Mouse (Mus musculus) CD4-positive, CD25-positive, alpha-beta regulatory T cell, adult 2 months (primary cell): Measurements from ENCODE around the gene Gm42674.

ENCODE experiments used
- DNase-seq: peaks from one replicate; pipeline ENCODE4 v3.0.0-alpha.2; 2012; ENCODE audit warnings: low read depth, low spot score

Gene Gm42674

DNA sequence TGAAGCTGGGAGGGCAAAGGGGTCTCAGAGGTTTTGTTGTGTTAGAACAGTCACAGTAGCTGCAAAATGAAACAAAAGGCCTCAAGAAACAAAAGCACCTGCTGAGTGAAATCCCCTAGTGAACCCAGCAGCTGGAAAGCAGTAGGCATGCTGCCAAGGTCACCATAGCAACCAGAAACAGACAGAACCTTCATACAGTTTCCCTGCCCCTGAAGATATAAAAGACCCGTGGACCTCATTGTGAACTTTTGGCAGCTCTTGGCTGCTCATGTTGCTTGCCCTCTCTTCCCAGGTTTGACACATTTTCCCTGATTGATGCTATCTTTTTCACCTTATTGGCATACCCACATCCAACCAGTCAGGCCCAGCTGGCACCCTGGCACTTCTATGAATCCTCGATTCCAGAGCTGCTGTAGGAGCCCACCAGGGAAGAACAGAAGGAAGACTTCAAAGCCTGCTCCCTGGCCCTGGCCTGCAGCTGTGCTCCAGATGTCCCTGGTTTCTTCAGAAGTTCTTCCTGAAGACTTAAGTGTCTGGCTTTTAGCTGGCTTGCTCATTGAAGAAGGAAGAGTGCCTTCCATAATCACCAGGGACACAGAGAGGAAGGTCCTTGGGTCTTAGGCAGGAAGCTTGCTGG, 21.8 kb downstream of the Gm42674 start:
- peak; percentile 83 for DNase-seq

DNA sequence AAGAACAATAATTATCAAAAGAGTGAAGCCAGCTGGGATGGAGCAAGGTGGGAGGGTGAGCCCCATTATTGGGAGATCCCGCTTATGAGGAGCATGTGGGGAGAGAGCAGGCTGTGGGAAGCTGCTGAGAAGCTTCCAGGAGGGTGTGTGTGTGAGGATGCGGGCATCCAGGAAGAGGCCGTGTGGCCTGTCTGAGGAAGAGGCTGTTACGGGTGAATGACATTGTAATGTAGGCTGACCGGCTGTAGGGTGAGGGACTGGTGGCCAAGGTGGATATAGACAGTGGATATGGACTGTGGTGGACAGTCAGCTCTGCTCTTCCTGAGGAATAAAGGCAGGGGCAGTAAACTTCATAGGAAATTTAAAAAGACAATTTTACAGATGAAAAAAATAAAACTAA, 23.8 kb downstream of the Gm42674 start:
- no peak for DNase-seq

DNA sequence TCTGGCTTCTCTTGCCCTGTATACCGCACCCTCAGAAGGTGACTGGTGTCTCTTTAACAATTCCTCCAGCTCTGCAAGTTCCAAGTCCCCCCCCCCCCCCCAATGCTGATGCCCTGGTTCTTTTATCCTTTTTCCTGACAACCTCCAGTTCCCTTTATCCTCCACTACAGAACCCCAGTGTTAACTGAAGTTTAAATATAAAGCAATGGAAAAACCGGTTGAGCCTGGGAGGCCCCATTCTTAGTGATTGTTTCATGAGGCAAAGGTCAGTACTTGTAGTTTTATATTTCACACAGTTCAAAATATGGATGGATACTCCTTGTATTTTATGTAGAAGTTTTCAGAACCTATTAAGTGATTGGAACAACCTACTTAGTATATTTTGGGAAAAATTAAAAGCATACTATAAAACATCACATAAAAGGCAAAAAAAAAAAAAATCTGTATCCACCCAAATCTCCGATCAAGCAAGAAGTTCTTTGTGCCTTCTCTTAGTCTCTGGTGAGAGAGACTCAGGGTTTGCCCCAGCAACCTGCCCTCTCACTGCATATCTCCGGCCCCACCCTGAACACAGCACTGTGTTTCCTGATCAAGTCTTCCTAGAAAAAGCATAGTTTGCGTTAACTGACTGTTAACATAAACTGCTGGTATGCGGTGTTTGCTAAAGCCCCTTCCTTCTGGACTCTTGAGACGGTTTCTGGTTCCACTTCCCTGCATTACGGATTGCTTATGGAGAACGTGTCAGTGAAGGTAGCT, 24.7 kb downstream of the Gm42674 start:
- no peak for DNase-seq

DNA sequence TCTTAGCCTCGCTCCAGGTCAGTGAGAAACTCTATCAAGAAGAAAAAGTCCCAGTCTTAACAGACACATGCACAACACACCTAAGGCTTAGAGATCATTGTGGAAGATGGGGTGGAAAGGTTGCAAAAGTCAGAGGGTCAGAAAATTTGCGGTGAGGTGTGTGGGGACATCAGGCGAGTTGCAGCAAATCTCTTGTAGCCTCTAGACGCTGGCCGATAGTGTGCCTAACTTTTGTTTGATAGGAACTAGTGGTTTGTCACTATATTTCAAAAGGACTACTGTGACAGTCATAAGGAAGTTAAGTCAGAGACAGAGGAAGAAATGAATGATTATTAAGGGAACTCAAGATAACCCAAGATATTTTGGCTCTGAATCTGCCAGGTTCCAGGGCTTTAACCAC, 25.7 kb downstream of the Gm42674 start:
- DNase-seq, result no peak

DNA sequence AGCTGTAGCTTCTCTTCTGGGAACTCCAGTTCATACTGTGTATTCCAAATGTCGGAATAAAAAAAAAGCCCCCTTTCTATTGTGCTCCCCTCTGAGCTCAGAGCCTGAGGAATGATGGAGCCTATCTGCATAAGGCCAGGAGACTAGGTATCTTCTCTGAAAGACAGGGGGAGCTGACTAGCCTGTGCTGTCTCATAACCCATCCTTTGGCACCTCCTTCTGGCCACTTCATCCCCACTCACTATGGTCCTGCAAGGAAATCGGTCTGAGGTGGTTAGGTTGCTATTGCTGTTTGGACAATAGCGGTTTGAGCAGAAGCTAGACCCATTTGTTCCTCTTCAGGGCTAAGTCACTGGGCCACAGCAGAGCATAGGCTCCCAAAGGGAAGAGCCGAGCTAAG, 26.1 kb downstream of the Gm42674 start:
- DNase-seq, result peak; percentile 60

DNA sequence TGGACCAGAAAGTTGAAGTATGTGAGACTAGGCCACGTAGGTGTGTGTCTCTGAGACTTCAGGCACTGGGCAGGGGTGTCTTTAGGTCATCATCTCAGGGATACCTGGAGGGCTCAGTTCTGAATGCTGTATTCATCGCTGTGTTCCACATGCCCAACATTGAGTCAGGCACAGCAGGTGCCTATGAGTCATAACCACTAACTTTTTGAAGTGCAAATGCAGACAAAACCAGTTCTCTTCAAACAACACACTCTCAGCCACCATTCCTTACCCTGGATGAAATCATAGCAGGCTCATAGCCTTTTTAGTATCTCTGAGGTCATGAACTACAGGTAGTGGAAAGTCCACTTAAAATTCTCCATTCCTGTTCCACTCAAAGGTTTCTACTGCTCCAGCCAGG, 27.6 kb downstream of the Gm42674 start:
- no peak for DNase-seq

DNA sequence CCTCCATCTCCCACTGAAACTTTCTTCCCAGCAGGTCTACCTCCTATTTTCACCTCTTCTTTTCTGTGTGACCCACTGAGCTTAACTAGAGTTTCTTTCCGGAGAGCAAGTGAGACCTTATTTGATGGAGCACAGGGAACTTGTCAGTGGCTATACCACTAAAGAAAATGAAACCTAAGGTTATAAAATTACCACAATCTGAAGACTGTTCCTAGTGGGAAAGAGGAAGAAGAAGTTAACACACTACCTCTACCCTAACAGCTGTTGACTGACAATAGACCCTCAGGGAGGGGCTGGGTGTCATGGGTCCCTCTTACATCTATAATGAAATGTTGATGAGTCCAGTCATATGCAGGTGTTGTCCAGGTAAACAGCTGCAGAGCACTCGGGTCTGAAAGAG, 30.3 kb downstream of the Gm42674 start:
- DNase-seq, result no peak

DNA sequence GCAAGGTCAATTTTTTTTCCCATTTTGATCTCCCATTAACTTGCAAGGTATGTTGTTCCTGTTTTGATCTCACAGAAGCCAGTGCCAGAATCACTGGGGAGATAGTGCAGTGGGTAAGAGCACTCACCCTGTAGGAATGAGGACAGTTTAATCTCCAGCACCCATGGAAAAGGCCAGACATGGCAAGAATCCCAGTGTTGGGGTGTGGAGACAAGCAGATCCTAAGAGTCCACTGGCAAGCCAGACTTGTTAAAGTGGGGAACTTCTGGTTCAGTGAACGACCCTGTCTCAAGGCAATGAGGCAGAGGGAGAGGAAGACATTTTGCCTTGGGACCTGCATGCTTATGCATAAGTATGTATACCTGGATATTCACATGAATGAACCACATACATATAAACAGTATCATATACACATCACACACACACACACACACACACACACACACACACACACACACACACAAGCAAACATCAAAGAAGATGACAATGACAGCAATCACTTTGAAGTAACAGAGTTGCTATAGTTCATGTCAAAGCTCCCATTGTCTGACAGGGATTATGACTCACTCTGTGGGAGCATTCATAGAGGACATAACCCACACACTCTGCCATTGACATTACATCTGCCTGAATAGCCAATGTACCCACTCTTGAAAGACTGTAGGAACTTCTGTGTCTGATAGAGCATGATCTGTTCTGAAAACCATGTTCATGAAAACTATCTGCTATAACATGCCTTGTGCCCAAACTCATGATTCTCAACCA, 37.0 kb downstream of the Gm42674 start:
- DNase-seq, result no peak

DNA sequence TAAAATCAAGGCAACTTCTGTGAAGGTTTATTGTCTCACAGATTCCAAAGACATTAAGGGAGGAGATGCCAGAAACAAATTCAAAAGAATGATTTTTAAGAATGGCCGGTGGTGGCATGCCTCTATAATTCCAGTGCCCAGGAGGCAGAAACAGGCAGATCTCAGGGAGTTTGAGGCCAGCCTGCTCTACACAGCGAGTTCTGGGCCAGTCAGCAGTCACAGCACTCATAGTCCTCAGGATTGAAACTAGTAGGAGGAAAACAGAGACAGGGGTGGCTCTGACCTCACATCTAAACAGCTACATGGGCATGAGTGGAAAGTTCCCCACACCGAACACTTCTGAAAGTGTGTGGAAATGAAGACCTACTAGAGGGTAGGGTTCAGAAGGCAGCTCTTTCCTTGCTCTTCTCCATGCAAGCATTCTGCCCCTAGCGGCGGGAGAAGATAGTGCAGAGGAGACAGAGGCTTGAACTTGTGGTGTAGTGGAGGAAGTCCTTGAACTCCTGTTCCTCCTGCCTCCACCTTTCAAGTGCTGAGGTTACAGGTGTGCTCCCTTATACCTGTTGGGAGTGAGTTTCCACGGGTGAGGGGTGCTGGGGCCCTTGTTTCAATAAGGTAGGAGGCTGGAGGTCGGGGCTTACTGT, 37.9 kb downstream of the Gm42674 start:
- peak; percentile 80 for DNase-seq

DNA sequence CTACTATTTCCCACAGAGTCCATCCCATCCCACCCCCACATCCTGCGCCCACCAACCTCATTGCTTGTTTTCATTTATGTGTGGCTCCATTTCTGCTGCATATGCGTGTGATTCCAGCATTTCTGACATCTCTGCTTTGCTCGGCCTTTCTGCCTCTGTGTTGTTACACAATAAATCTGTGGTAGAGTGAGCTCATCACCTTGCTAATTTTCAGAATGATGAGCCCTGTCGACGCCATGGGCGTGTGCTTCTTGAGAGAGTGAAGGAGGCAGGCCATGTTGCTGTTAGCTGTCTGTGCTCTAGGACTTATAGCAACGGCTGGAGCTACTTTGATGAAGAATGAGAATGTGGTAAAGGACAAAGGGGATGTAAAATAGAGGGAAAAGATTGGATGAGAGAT, 39.3 kb downstream of the Gm42674 start:
- DNase-seq, result no peak

DNA sequence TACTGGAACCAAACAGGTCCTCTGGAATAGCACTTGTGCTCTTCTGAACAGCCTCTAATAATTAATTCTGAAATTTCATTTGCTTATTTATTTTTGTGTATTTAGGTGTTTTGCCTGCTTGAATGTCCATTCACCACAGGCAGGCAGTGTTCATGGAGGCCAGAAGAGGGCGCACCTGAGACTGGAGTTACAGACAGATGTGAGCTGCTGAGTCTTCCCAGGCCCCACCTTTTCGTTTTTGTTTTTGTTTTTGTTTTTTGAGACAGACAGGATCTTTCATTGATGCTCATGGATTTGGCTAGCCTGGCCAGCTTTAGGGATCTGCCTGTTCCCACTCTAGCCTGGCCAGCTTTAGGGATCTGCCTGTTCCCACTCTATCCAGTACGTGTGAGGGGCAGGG, 42.5 kb downstream of the Gm42674 start:
- DNase-seq, result peak; percentile 73

DNA sequence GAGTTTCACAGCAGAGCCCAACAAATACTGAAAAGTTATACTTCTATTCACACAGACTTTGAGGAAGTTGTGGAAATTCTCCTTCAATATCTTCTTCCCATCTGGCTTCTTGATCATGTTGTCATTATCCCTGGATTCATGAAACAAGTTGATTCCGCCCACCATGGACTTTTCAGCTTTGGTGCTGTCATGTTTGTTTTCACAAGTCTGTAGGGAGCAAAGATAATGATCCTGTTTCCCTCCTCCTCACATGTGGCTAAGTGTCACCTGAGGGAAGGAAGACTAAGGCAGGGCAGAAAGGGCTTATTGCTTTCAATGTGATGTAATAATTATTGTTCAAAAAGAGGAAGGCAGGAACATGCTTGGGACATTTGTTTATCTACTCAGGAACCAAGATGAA, 45.6 kb downstream of the Gm42674 start:
- no peak for DNase-seq

DNA sequence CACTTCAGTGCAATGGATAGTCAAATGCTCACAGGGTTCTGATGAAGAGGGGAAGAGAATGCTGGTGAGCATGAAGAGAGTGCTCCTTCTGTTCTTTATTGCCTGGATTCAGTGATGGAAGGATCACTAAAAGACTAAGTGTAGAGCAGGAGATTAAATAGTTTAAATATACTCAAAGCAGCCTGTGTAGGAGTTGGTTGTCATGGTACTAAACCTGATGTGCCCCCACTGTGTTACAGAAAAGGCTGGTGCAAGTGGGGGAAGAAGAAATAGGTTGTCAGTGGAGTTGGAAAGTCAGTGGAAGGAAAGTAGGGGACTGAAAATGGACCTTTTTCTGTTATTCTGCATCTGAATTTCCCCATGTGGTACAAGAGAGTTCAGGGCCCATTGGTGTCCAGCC, 47.3 kb downstream of the Gm42674 start:
- DNase-seq, result no peak

DNA sequence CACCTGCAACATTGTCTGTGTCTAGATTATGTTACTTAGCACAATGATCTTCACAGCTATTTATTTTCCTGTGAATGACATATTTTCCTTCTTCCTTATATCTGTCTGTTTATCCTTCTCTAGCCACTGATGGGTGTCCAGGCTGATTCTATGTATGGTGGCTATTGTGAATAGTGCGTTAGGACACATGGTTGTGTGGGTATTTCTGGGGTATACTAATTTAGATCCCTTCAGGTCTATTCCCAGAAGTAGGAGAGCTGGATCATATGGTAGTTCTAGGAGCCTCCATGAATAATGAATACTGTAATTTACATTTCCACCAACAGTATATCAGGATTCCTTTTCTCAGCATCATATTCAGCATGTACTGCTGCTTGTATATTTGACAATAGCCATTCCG, 48.1 kb downstream of the Gm42674 start:
- DNase-seq, result no peak

DNA sequence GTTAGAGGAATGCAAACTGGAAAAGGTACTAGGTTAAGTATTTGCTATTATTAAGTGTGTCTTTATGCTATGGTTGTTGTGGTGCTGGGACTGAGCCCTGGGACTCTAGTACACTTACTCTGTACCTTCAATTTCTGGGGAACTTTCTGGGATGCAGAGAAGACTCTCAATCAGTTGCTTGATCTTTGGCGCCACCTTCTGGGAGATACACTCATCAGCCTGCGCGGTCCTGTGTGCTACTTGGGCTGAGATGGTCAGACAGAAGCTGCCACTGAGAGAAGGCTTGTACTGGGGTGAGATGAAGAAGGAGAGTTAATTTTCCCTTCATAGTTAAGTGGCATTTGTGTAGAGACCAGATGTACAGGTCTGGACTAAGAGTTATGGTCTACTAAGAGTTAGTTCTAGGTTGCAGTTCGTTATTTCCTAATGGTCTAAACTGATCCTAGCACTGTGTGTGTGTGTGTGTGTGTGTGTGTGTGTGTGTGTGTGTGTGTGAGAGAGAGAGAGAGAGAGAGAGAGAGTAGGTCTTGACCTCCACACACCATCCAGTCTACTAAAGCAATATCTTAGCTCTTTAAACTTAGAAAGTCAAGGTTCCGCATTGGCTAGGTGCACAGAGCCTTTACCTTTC, 51.3 kb downstream of the Gm42674 start:
- DNase-seq, result peak; percentile 78

DNA sequence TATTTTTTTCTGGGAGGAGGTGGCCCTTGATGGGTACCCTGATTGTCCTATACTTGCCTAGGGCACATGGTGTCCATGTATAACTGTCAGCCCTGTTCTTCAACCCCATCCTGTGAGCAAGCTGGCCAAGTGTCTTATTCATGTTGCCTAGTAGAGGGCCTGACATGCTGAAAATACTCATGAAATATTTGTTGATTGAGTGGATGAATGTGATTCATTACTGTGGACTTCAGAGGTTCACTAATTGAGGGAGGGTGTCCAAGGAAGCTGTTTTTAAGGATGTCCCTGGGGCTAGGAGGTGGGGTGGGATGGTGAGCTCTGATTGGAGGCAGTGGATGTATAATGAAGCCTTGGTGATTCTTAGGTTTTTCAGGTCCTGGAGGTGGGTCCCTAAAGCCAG, 52.0 kb downstream of the Gm42674 start, which contains the start of gene S100a7a:
Gene S100a7a, plus strand, starts transcription at position 301 of the 400 bp plus-strand sequence.
- DNase-seq, result no peak
